Mouse (Mus musculus) frontal cortex, postnatal 25 days (tissue): ENCODE measurements around the gene Hoxb4.

Experiments
- DNase-seq, 2 experiments: peaks; one replicate each; pipeline ENCODE4 v3.0.0; 2022; ENCODE audit warnings: low spot score in 2 of 2

Gene Hoxb4

DNA sequence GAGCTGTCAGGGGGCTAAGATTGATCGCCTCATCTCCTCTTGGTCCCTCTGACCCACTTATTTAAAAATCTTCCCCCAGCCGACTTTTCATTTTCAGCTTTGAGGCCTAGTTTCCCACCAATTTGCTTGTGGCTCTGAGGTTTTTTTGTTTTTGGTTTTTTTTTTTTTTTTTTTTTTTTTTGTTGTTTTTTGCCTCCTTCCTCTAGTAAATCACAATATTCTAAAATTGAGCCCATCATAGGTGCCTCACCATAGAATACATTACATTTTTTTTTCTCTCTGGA is 32.2 kb downstream of the Hoxb4 start, which contains the start of gene Hoxb2:
Gene Hoxb2 (plus strand): TSS at position 185 of the 284 bp plus-strand sequence.
- DNase-seq, result no peak

- DNase-seq, result no peak
These were observed 32.7 kb downstream of the Hoxb4 start for GRCm38 (mm10) chr11:96350791-96351190.

DNA sequence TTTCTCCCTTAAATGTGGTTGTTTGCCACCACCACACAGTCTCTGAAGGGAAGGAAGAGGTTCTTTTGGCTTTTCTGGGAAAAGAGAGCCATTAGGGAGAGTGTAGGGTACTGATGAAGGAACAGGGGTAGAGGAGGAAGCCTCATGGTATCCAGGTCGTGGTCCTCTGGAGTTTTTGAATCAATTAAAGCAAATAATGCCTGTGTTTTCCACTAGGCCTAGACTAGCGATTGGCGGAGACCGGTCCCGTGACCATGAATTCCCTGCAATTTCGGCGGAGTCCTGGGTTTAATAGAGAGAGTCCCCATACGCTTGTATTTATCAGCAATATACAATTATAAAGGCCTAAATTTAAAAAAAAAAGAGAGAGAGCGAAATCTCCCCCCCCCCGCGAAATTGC is 33.2 kb downstream of the Hoxb4 start:
- DNase-seq, result no peak

DNA sequence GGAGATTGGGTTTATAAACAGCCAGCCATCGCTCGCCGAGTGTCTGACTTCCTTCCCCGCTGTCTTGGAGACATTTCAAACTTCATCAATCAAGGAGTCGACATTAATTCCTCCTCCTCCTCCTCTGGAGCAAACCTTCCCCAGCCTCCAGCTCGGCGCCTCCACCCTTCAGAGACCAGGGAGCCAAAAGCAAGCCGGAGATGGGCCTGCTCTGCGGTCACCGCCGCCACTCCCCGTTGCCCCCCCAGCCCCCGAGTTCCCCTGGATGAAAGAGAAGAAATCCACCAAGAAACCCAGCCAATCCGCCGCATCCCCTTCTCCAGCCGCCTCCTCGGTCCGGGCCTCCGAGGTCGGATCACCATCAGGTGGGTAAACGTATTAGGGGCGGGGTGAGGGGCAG is 33.8 kb downstream of the Hoxb4 start:
- DNase-seq, result no peak

GRCm38 (mm10) chr11:96352691-96353521 is 34.8 kb downstream of the Hoxb4 start:
- no peak for DNase-seq

GRCm38 (mm10) chr11:96353522-96353841 is 35.4 kb downstream of the Hoxb4 start:
- no peak for DNase-seq

DNA sequence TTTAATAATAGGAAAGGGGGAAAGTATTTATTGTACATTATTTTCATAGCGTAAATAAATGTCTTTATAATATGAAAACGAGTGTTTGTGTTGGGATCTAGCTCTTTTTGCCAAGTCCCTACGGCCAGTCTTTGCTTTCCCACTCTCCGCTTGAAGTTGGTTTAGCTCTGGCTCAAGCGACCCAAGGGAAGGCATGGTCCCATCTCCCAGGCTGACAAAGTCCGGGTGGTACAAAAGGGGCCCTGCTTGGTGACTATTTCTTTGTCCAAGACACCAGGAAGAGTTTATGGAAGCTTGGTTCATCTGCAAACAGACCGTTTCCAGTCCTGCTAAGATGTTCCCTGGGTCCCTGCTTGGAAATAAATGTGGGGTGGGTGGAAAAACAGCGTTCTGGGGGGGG is 35.9 kb downstream of the Hoxb4 start:
- DNase-seq, result no peak

DNA sequence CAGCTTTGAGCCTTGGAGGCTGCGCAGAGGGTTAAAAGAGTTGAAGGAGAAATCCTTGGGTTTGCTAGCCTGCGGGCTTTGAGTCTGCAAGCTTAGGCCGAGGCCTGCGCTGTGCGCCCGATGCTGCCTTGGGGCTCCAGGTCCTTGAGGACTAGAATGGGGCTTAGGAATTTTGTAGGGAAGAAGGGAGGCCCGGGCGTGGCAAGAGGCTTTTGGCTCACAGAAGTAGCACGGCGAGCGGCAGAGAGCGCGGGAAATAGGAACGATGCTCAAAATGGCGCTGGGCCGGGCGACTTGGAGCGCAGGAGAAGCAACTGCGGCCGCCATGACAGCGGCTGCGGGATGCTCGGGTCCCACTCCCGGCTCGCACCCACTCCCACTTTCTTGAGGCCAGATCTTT is 36.3 kb downstream of the Hoxb4 start:
- DNase-seq, result no peak

GRCm38 (mm10) chr11:96354801-96355311 is 36.8 kb downstream of the Hoxb4 start:
- no peak for DNase-seq

GRCm38 (mm10) chr11:96363807-96364206 is 45.7 kb downstream of the Hoxb4 start:
- DNase-seq, result no peak

- no peak for DNase-seq
These were observed 47.5 kb downstream of the Hoxb4 start, which contains the start of gene Hoxb1 for GRCm38 (mm10) chr11:96365441-96366091. Gene Hoxb1 (plus strand): TSS chr11:96365752.

DNA sequence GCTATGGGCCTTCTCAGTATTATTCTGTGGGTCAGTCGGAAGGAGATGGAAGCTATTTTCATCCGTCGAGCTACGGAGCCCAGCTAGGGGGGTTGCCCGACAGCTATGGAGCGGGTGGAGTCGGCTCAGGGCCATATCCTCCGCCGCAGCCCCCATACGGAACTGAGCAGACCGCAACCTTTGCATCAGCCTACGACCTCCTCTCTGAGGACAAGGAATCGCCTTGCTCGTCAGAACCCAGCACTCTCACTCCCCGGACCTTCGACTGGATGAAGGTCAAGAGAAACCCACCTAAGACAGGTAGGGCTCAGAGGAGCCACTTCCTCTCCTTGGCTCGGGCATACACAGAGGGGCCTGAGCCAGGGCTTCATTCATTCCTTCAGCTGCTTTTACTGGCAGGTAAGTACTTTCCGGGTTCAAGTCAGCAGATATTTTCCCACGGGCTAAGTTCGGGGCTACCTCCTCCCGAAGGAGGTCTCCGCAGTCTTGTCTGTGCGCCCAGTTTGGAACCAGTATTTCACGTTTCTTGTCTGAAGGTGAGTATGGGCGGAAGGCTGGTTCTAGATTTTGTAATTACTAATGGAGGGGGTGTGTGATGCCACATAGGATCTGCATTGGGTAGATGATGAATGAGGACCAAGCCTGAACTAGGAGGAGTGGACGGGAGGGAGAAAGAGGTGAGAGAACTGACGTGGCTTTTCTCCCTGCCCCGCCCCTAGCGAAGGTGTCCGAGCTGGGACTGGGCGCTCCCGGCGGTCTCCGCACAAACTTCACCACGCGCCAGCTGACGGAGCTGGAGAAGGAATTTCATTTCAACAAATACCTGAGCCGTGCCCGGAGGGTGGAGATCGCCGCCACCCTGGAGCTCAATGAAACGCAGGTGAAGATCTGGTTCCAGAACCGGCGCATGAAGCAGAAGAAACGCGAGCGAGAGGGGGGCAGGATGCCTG is 48.3 kb downstream of the Hoxb4 start:
- DNase-seq, result no peak

DNA sequence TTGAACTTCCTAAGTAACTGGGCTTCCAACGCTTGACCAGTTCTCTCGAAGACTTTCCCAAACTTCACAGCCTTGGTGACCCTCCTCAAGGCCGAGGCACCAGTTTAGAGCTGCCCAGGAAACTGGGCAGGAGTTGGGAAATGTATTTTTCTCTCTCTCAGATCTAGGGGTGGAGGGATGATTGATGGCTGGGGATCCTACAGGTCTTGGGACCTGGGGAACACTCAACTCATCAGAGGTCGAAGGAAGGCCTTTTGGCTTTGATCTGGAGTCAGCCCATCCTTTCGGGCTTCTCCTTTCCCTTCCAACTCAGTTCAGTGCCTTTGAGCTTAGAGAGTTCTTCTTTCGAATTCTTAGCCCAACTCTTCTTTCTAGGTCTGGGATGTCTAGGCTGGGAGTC is 49.1 kb downstream of the Hoxb4 start:
- DNase-seq, result no peak

DNA sequence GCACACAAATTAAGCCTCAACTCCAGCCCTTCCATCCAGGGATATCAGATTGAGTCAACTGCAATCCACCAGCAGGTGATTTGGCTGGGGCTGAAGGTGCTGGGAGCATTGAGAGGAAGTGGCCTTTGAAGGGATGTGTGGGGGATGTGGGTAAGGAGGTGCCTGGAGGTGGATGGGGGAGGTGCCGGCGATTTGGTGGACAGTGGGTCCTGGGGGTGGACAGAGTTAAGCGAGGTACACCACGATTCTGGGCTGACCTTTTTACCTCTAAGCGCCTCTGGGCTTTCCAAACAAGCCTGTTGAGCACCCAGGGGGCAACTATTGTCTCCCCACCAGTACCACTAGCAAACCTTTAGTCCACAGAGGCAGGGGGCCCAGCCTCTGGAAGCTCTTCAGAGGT is 50.6 kb downstream of the Hoxb4 start:
- no peak for DNase-seq

DNA sequence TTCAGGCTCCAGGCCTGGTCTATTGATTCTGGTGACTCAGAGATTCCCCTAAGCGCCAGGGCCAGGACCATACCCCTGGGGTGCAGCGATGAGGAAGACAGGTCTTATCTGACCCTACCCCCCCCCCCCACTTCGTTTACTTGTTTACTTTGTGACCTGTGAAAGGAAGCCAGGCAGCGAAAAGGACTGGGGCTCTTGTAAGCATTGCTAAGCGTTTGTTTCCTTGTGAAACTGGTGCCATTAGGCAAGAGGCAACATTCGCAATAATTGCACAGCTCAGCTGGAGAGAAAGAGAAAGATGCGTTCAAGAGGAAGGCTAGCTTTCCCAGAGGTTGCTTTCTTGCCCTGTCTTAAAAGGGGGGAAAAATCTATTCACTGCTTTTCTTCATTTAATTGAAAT is 51.1 kb downstream of the Hoxb4 start:
- DNase-seq, result no peak
